In genomic region chr1:34158822-34159221, GRCm38 (mm10) we compare ENCODE assay signal across 15 mouse cellular contexts.
DNase-seq lines count a peak whose midpoint lies in the region; ATAC-seq and TF ChIP-seq lines count a peak whose summit lies in the region.
"Had no signal": no experiment of that assay in that cellular context is flagged by ENCODE, and none has a peak within 500 bp of the region (broad histone marks: within the 10 kb centered on the region; RNA-seq: fewer than 3 reads in every experiment).

No protein-coding gene starts in this region.

- 0 out of 2 replicates have a peak, but pooled peaks cover 15% of the 10 kb centered on the region for H3K36me3 ChIP-seq in kidney, embryonic 15.5 days
- H3K36me3 ChIP-seq in kidney, embryonic 14.5 days (ENCODE audit: control insufficient read depth, insufficient read depth, low read length) = peaks cover 5% of the 10 kb centered on the region; the same call in 1 of the 2 replicates
- no peaks in the 10 kb centered on the region for H3K36me3 ChIP-seq in forebrain, embryonic 16.5 days (ENCODE audit: control insufficient read depth, insufficient read depth)
- H3K36me3 ChIP-seq in neural tube, embryonic 13.5 days = peaks cover 11% of the 10 kb centered on the region

- WGBS in kidney, embryonic 15.5 days = 46% methylated on average over 11 of the region's 11 CpGs
- 58% methylated on average over 11 of the region's 11 CpGs for WGBS in kidney, embryonic 14.5 days
- WGBS in forebrain, embryonic 16.5 days = 26% methylated on average over 11 of the region's 11 CpGs
- WGBS in neural tube, embryonic 13.5 days = 34% methylated on average over 11 of the region's 11 CpGs

- no peak overlapping the region for H3K4me3 ChIP-seq in kidney, embryonic 15.5 days (replicated peaks)
- H3K4me3 ChIP-seq in kidney, embryonic 14.5 days (ENCODE audit: low read length) = no peak overlapping the region
- H3K4me3 ChIP-seq in forebrain, embryonic 16.5 days (replicated peaks; ENCODE audit: low read length) = no peak overlapping the region
- H3K4me3 ChIP-seq in neural tube, embryonic 13.5 days = no peak overlapping the region
- H3K4me3 ChIP-seq: gastrocnemius, adult 2 months had no signal

- no peak overlapping the region for H3K9ac ChIP-seq in kidney, embryonic 15.5 days
- no peak overlapping the region for H3K9ac ChIP-seq in kidney, embryonic 14.5 days (ENCODE audit: low read depth, low read length)
- H3K9ac ChIP-seq in forebrain, embryonic 16.5 days (replicated peaks; ENCODE audit: low read depth, low read length) = no peak overlapping the region
- no peak overlapping the region for H3K9ac ChIP-seq in neural tube, embryonic 13.5 days

- TF ChIP-seq CTCF in brain, embryonic 14.5 days (IDR thresholded peaks at IDR 0.05; ENCODE audit: borderline replicate concordance, extremely low read depth, insufficient read depth, insufficient read length) = no peak

- peak overlapping the region; percentile 13; the same call in 1 of the 2 replicates for H3K27ac ChIP-seq in kidney, embryonic 15.5 days
- no peak overlapping the region for H3K27ac ChIP-seq in kidney, embryonic 14.5 days (ENCODE audit: low read depth, low read length)
- H3K27ac ChIP-seq in forebrain, embryonic 16.5 days (ENCODE audit: low read length) = no peak overlapping the region
- H3K27ac ChIP-seq in neural tube, embryonic 13.5 days (replicated peaks) = peak overlapping the region; percentile 28; the same call in 1 of the 2 replicates
- H3K27ac ChIP-seq: gastrocnemius, adult 2 months had no signal

- no peaks in the 10 kb centered on the region for H3K4me1 ChIP-seq in kidney, embryonic 15.5 days
- H3K4me1 ChIP-seq in kidney, embryonic 14.5 days (ENCODE audit: control insufficient read depth, insufficient read depth, low read length) = no peaks in the 10 kb centered on the region
- H3K4me1 ChIP-seq in forebrain, embryonic 16.5 days (replicated peaks; ENCODE audit: control insufficient read depth, insufficient read depth, low read length) = peaks cover 6% of the 10 kb centered on the region; the same call in 1 of the 2 replicates
- peaks cover 14% of the 10 kb centered on the region; the same call in 1 of the 2 replicates for H3K4me1 ChIP-seq in neural tube, embryonic 13.5 days (replicated peaks)

- no peak overlapping the region for H3K4me2 ChIP-seq in kidney, embryonic 15.5 days
- H3K4me2 ChIP-seq in kidney, embryonic 14.5 days (replicated peaks; ENCODE audit: low read depth, low read length) = no peak overlapping the region
- no peak overlapping the region for H3K4me2 ChIP-seq in forebrain, embryonic 16.5 days (ENCODE audit: low read length)
- no peak overlapping the region for H3K4me2 ChIP-seq in neural tube, embryonic 13.5 days
- H3K4me2 ChIP-seq: liver, embryonic 11.5 days had no signal

- DNase-seq in brain, embryonic 14.5 days (ENCODE audit: low read depth) = peak; percentile 82
- DNase-seq in adrenal gland, adult 2 months = no peak
- DNase-seq in ovary, postnatal 10 days (ENCODE audit: low spot score) = no peak
- DNase-seq: adrenal gland, postnatal 25 days; gastrocnemius, adult 2 months; thymus, postnatal 36 days had no signal

- TF ChIP-seq POLR2A in brain, embryonic 14.5 days (IDR thresholded peaks at IDR 0.05; ENCODE audit: borderline replicate concordance, extremely low read depth, insufficient read depth, insufficient read length, poor library complexity, severe bottlenecking) = no peak

- no peaks in the 10 kb centered on the region for H3K27me3 ChIP-seq in kidney, embryonic 15.5 days
- no peaks in the 10 kb centered on the region for H3K27me3 ChIP-seq in kidney, embryonic 14.5 days (ENCODE audit: control insufficient read depth, insufficient read depth, low read length)
- H3K27me3 ChIP-seq in forebrain, embryonic 16.5 days (replicated peaks; ENCODE audit: control insufficient read depth, insufficient read depth, low read length) = no peaks in the 10 kb centered on the region
- H3K27me3 ChIP-seq in neural tube, embryonic 13.5 days = no peaks in the 10 kb centered on the region
- H3K27me3 ChIP-seq: Patski had no signal

- H3K9me3 ChIP-seq in kidney, embryonic 15.5 days (replicated peaks) = no peaks in the 10 kb centered on the region
- no peaks in the 10 kb centered on the region for H3K9me3 ChIP-seq in kidney, embryonic 14.5 days (ENCODE audit: control insufficient read depth, low read length)
- no peaks in the 10 kb centered on the region for H3K9me3 ChIP-seq in forebrain, embryonic 16.5 days (ENCODE audit: control insufficient read depth, low read length)
- no peaks in the 10 kb centered on the region for H3K9me3 ChIP-seq in neural tube, embryonic 13.5 days

- 0 out of 2 replicates have a peak, but pooled peaks have one; percentile 25 for ATAC-seq in kidney, embryonic 15.5 days (replicated peaks; ENCODE audit: low FRiP score)
- ATAC-seq in kidney, embryonic 14.5 days (ENCODE audit: low FRiP score, low TSS enrichment) = no peak
- peak; percentile 62 for ATAC-seq in forebrain, embryonic 16.5 days
- ATAC-seq in neural tube, embryonic 13.5 days (ENCODE audit: low read depth) = peak; percentile 40
- ATAC-seq: CD4-positive, CD25-positive, alpha-beta regulatory T cell, adult 4 months; intestine, embryonic 16.5 days; lung, postnatal 0 days; Patski had no signal

Comparison
In these comparisons a context has a peak if more than half of its experiments do, and no peak if none do; other contexts are left out.
1. H3K27ac ChIP-seq: peak in kidney, embryonic 15.5 days (single experiment) and neural tube, embryonic 13.5 days (single experiment); none in kidney, embryonic 14.5 days (single experiment) and forebrain, embryonic 16.5 days (single experiment).